Mouse (Mus musculus): ENCODE measurements around the gene Agbl4.

GRCm38 (mm10) chr4:111420955-111421354 is 1023.5 kb downstream of the Agbl4 start:
- TF ChIP-seq POLR2A (IDR thresholded peaks at IDR 0.05; ENCODE audit: borderline replicate concordance, extremely low read depth, low read depth, low read length) (no peak), CTCF (IDR thresholded peaks at IDR 0.05; ENCODE audit: insufficient read depth, low read length) (no peak)
